Mouse (Mus musculus) adrenal gland, postnatal 10 days (tissue): Measurements from ENCODE around the gene Olfr1462. TPM values are rescaled to one million over a fixed set of nuclear protein-coding genes. Genes with fewer than 3 reads are reported as not detected.

Experiments used
- DNase-seq: peaks from one replicate; pipeline ENCODE4 v3.0.0; 2021; ENCODE audit warnings: mixed read lengths
- long read RNA-seq, 2 experiments: library from polyadenylated mRNA; stranded (forward); transcript quantifications; one replicate each; pipeline ENCODE4 v2.0.0; 2021
- total RNA-seq, 2 experiments: library from RNA; stranded (reverse); gene quantifications; 2 replicates each; pipeline ENCODE4 v1.2.3; 2021

Olfr1462 gene
- not detected for total RNA-seq
- long read RNA-seq, experiment 1: 0 reads
- long read RNA-seq, experiment 2: 0 reads

DNA sequence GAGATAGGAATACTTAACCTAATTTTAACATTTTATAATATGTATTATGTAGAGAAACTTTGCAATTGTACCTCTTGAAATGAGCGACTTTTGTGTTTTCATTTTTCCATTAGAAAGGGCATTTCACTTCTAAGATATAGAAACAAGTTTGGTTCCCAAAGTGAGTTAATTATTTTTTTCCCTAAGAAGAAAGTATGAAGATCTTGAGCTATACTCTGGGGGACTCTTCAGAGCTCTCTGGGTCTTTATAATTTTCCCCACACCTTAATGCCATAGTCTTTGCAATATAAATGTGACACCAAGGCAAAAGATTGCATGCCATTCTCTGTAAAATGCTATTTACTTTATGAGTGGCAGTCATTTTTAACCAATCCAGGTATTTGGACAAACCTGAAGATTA lies at the start of gene Olfr1462:
Gene Olfr1462 (plus strand): TSS at position 301 of the 400 bp plus-strand sequence.
- DNase-seq: no peak

DNA sequence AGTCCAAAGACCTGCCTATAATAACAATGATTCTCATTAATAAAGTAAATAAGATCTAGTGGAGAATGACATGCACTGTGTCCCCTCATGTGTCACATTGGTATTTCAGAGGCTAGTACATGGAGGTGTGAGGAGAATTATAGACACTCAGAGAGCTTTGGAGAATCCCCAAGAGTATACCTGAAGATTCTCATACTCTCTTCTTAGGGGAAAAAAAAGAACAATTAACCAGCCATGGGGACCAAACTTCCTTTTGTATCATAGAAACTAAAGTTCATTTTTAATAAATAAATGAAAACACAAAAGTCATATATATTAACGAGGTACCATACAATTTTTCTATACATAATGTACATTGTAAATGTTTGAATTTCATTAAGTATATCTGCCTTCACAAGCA lies 36.1 kb upstream of the Olfr1462 start, which contains the start of gene Olfr1459:
Gene Olfr1459 (minus strand): TSS at position 101 of the 400 bp plus-strand sequence.
- DNase-seq: no peak

DNA sequence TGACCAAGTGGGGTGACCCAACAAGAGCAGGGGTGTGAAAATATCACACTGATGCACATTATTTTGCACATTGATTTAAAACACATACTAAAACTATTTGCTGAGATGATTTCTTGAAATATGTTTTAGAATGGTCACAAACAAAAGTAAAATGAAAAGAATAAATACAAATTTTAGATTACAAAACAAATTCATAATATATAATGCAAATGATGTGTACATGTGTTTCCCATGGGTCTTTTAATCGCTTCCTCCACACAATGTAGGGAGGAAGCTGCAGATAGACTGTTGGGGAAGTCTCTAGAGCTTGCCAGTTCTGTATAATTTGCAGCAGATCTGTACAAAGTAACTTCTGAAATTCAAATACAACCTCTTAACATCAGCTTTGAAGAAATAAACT lies 22.8 kb upstream of the Olfr1462 start, which contains the start of gene Olfr1461:
Gene Olfr1461 (plus strand): TSS at position 301 of the 400 bp plus-strand sequence.
- no peak for DNase-seq

DNA sequence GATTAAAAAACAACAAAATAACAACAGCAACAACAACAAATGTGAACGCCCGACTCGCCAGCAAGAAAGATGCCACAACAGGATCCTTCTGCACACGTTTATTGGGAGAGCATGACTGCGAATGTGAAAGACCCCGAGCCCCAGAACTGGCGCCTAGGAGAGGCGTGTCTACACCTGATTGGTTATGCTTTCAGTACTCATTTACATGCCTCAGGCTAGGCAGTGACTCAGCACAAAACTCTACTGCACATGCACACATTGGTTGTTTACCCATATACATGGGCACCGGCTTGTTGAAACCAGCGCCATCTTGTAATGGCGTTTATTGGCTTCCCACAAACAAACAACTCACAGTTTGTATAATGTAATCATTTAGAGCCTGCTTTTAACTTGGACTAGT lies 36.1 kb downstream of the Olfr1462 start:
- DNase-seq: no peak

DNA sequence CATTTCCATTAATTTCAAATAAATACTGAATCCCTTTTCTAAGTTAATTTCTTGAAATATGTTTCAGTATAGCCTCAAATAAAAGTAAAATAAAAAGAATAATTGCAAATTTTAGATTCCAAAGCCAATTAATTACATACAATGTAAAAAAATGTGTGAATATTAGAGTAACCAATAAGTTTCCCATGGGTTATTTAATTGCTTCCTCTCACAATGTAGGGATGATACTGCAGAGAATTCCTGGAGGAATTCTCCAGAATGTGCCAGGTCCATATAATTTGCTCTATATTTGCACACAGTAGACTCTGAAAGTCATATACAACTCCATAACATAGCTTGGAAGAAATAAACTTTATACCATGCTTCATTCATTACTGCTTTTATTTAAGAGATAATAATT lies 45.5 kb downstream of the Olfr1462 start, which contains the start of gene Olfr1463:
Gene Olfr1463 (plus strand): TSS at position 301 of the 400 bp plus-strand sequence.
- no peak for DNase-seq

Other genes with a start within 250 kb of the Olfr1462 start
- not detected for gene Olfr1450, start 235.5 kb upstream of the Olfr1462 start, total RNA-seq
- not detected for gene Olfr1451, start 190.7 kb upstream of the Olfr1462 start, total RNA-seq
- not detected for gene Olfr1453, start 157.4 kb upstream of the Olfr1462 start, total RNA-seq
- not detected for gene Olfr1454, start 125.1 kb upstream of the Olfr1462 start, total RNA-seq
- not detected for gene Olfr1457, start 87.8 kb upstream of the Olfr1462 start, total RNA-seq
- gene Olfr1458, start 79.0 kb upstream of the Olfr1462 start, total RNA-seq: not detected
- under 1 TPM in 1 of 2 experiments, not detected in 1; 0.06 TPM for gene Olfr1459, start 36.2 kb upstream of the Olfr1462 start, total RNA-seq
- gene Olfr1461, start 22.7 kb upstream of the Olfr1462 start, total RNA-seq: not detected
- not detected for gene Olfr1463, start 45.6 kb downstream of the Olfr1462 start, total RNA-seq
- not detected for gene Olfr1465, start 129.8 kb downstream of the Olfr1462 start, total RNA-seq
- not detected for gene Olfr1466, start 153.1 kb downstream of the Olfr1462 start, total RNA-seq
- gene Olfr1467, start 176.5 kb downstream of the Olfr1462 start, total RNA-seq: not detected
- gene Olfr1469, start 222.1 kb downstream of the Olfr1462 start, total RNA-seq: not detected